9 mouse cellular contexts compared by ENCODE assay signal in the genomic region with DNA sequence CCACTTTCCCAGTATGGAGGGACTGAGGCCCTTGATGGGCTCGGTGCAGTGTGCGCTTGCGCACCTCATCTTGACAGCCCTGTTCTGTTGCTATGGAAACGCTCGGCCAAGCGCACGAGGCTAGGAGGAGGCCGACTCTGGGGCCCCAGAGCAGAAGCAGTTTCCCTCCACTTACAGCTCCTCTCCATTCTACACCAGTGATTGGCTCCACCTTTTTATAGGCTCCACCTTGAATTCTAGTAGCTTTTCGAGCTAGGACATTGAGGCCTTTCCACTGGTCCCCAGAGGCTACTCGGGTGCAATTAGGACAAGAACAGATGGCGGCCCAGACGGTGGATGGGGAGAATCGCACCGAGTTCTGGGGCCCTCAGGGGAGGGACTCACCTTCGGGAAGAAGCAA. TPM values are rescaled to one million over a fixed set of nuclear protein-coding genes. Genes with fewer than 3 reads are reported as not detected.
A peak's percentile ranks its signal among the peaks of the same experiment; 100 is the strongest.
DNase-seq lines count a peak whose midpoint lies in the region; ATAC-seq and TF ChIP-seq lines count a peak whose summit lies in the region.
"Had no signal": no experiment of that assay in that cellular context is flagged by ENCODE, and none has a peak within 500 bp of the region (broad histone marks: within the 10 kb centered on the region; RNA-seq: fewer than 3 reads in every experiment).

No protein-coding gene starts in this region.

- no peak overlapping the region for H3K9ac ChIP-seq in ES-E14 (ENCODE audit: insufficient read depth, low read depth, low read length, poor library complexity, severe bottlenecking)
- no peak overlapping the region for H3K9ac ChIP-seq in limb, embryonic 13.5 days
- H3K9ac ChIP-seq in liver, postnatal 0 days (replicated peaks) = no peak overlapping the region
- H3K9ac ChIP-seq: lung, embryonic 15.5 days had no signal

- peaks cover 0 to 4% of the 10 kb centered on the region in 2 experiments; a peak in 1 of 4 replicates for H3K4me1 ChIP-seq in ES-E14 (ENCODE audit: control insufficient read depth in 2 of 2, insufficient read depth in 2 of 2, low read length in 2 of 2, poor library complexity in 1 of 2)
- peaks cover 38% of the 10 kb centered on the region for H3K4me1 ChIP-seq in forebrain, embryonic 10.5 days
- peaks cover 21% of the 10 kb centered on the region for H3K4me1 ChIP-seq in limb, embryonic 13.5 days
- no peaks in the 10 kb centered on the region; the same call in none of the 2 replicates for H3K4me1 ChIP-seq in liver, postnatal 0 days (ENCODE audit: insufficient read depth)

- no peak overlapping the region for H3K27ac ChIP-seq in ES-E14 (ENCODE audit: insufficient read depth, low read depth, low read length, poor library complexity, severe bottlenecking)
- H3K27ac ChIP-seq in forebrain, embryonic 10.5 days = peak overlapping the region; percentile 22; the same call in 1 of the 2 replicates
- H3K27ac ChIP-seq in limb, embryonic 13.5 days = no peak overlapping the region
- no peak overlapping the region for H3K27ac ChIP-seq in liver, postnatal 0 days (ENCODE audit: low read depth)
- H3K27ac ChIP-seq: lung, embryonic 15.5 days had no signal

- peaks cover 83% of the 10 kb centered on the region for H3K27me3 ChIP-seq in forebrain, embryonic 10.5 days (ENCODE audit: poor library complexity, severe bottlenecking)
- H3K27me3 ChIP-seq in limb, embryonic 13.5 days = peaks cover 93% of the 10 kb centered on the region
- H3K27me3 ChIP-seq in liver, postnatal 0 days (ENCODE audit: insufficient read depth, low read length) = peaks cover 64% of the 10 kb centered on the region

- 1% methylated on average over 15 of the region's 15 CpGs for WGBS in forebrain, embryonic 10.5 days
- 2% methylated on average over 15 of the region's 15 CpGs for WGBS in limb, embryonic 13.5 days
- 3% methylated on average over 15 of the region's 15 CpGs for WGBS in liver, postnatal 0 days (ENCODE audit: insufficient replicate concordance)

- peak; percentile 55 for DNase-seq in CD4-positive, CD25-positive, alpha-beta regulatory T cell, adult 2 months (ENCODE audit: low read depth, low spot score)
- peak; percentile 69 for DNase-seq in ES-E14 (ENCODE audit: low read depth, low spot score)
- DNase-seq in forebrain, embryonic 10.5 days (ENCODE audit: extremely low spot score, low spot score) = peak; percentile 82
- no peak for DNase-seq in spleen, postnatal 10 days (ENCODE audit: low spot score in 2 of 2)
- no peak for DNase-seq in liver, postnatal 0 days
- DNase-seq in layer of hippocampus, postnatal 14 days (ENCODE audit: low spot score in 2 of 2) = no peak

- H3K4me2 ChIP-seq in limb, embryonic 13.5 days (replicated peaks) = peak overlapping the region; percentile 36
- no peak overlapping the region for H3K4me2 ChIP-seq in liver, postnatal 0 days (ENCODE audit: low read depth, low read length)
- H3K4me2 ChIP-seq: lung, embryonic 15.5 days had no signal

- no peak for TF ChIP-seq CTCF in liver, postnatal 0 days (IDR thresholded peaks at IDR 0.05; ENCODE audit: low read depth)

- no peaks in the 10 kb centered on the region for H3K9me3 ChIP-seq in ES-E14 (ENCODE audit: control insufficient read depth, insufficient read depth, low read depth, low read length)
- H3K9me3 ChIP-seq in forebrain, embryonic 10.5 days = no peaks in the 10 kb centered on the region
- no peaks in the 10 kb centered on the region for H3K9me3 ChIP-seq in limb, embryonic 13.5 days
- H3K9me3 ChIP-seq in liver, postnatal 0 days (ENCODE audit: low read length) = no peaks in the 10 kb centered on the region
- H3K9me3 ChIP-seq: lung, embryonic 15.5 days had no signal

- H3K36me3 ChIP-seq in ES-E14 (ENCODE audit: control insufficient read depth, insufficient read depth, low read length, poor library complexity, severe bottlenecking) = no peaks in the 10 kb centered on the region
- H3K36me3 ChIP-seq in forebrain, embryonic 10.5 days (replicated peaks) = no peaks in the 10 kb centered on the region
- H3K36me3 ChIP-seq in limb, embryonic 13.5 days = no peaks in the 10 kb centered on the region
- no peaks in the 10 kb centered on the region for H3K36me3 ChIP-seq in liver, postnatal 0 days (replicated peaks; ENCODE audit: insufficient read depth, low read length)
- H3K36me3 ChIP-seq: lung, embryonic 15.5 days had no signal

- H3K4me3 ChIP-seq in ES-E14 (ENCODE audit: insufficient read depth in 1 of 2, low read depth in 1 of 2, low read length in 2 of 2, poor library complexity in 1 of 2, severe bottlenecking in 1 of 2) = no peak overlapping the region
- H3K4me3 ChIP-seq in forebrain, embryonic 10.5 days = peak overlapping the region; percentile 36
- H3K4me3 ChIP-seq in limb, embryonic 13.5 days = peak overlapping the region; percentile 7; the same call in 1 of the 2 replicates
- no peak overlapping the region for H3K4me3 ChIP-seq in liver, postnatal 0 days (ENCODE audit: low read depth, low read length)
- H3K4me3 ChIP-seq: lung, embryonic 15.5 days had no signal

- in situ Hi-C loops in ES-E14 (cut with MboI; ENCODE audit: low sequenced_read_pairs in 2 of 2, unreplicated experiment in 2 of 2) = no loop called here

- ATAC-seq in CD4-positive, CD25-positive, alpha-beta regulatory T cell, adult 4 months = no peak
- peak; percentile 62; the same call in 1 of the 2 replicates for ATAC-seq in limb, embryonic 13.5 days (ENCODE audit: low FRiP score, low read depth)
- ATAC-seq in liver, postnatal 0 days = no peak

- TF ChIP-seq EP300 in liver, postnatal 0 days (IDR thresholded peaks at IDR 0.05; ENCODE audit: low read depth) = no peak

TF ChIP-seq in ES-E14, 5 proteins besides CTCF, POLR2A, EP300 and RAD21:
- no peak for TF ChIP-seq CHD2 (IDR thresholded peaks at IDR 0.05; ENCODE audit: low read depth, low read length)
- TF ChIP-seq ZC3H11A (IDR thresholded peaks at IDR 0.05; ENCODE audit: borderline replicate concordance, low read depth, low read length) = no peak
- TF ChIP-seq ZNF384 (IDR thresholded peaks at IDR 0.05; ENCODE audit: low read depth, low read length) = no peak
- TF ChIP-seq HCFC1 (IDR thresholded peaks at IDR 0.05; ENCODE audit: borderline replicate concordance, insufficient read depth, low read length) = no peak
- TF ChIP-seq MAFK (IDR thresholded peaks at IDR 0.05; ENCODE audit: insufficient read depth, low read depth, low read length) = no peak

RNA-seq across cellular contexts. Expression of gene Mast1, which starts 2.3 kb away (rescaled TPM):
- polyA plus RNA-seq in CD4-positive, CD25-positive, alpha-beta regulatory T cell, adult 4 months (2017; shearing (Covaris generic)) = 1 to 10 TPM; 1.2 to 1.3 TPM
- 1.4 and 2.5 TPM in 2 replicates for total RNA-seq in ES-E14 (2012; rRNA removed)
- 2.6 and 3.8 TPM in 2 replicates for polyA plus RNA-seq in forebrain, embryonic 10.5 days (2016; fragmentation: Nextera tagmentation; extraction: Ambion mirVana)
- 0.32 and 0.55 TPM in 2 replicates for polyA plus RNA-seq in limb, embryonic 13.5 days (2015; fragmentation: Nextera tagmentation; extraction: Ambion mirVana)
- 0.07 TPM in 1 of 2 replicates, not detected in the other for polyA plus RNA-seq in liver, postnatal 0 days (2015; fragmentation: Nextera tagmentation; extraction: Ambion mirVana)
- 100 to 1,000 TPM; 127 to 140 TPM for total RNA-seq in layer of hippocampus, postnatal 14 days (2021)

RNA-seq across cellular contexts. Expression of gene Rtbdn, which starts 11.9 kb away (rescaled TPM):
- not detected for polyA plus RNA-seq in CD4-positive, CD25-positive, alpha-beta regulatory T cell, adult 4 months (2017; shearing (Covaris generic))
- 0.13 TPM in 1 of 2 replicates, not detected in the other for total RNA-seq in ES-E14 (2012; rRNA removed)
- polyA plus RNA-seq in forebrain, embryonic 10.5 days (2016; fragmentation: Nextera tagmentation; extraction: Ambion mirVana) = 1.3 and 1.8 TPM in 2 replicates
- polyA plus RNA-seq in limb, embryonic 13.5 days (2015; fragmentation: Nextera tagmentation; extraction: Ambion mirVana) = 0.20 and 0.47 TPM in 2 replicates
- 0.09 TPM in 1 of 2 replicates, not detected in the other for polyA plus RNA-seq in liver, postnatal 0 days (2015; fragmentation: Nextera tagmentation; extraction: Ambion mirVana)
- 1 to 10 TPM; 1.5 to 1.8 TPM for total RNA-seq in layer of hippocampus, postnatal 14 days (2021)

RNA-seq across cellular contexts. Expression of gene Dnase2a, which starts 26.5 kb away (rescaled TPM):
- polyA plus RNA-seq in CD4-positive, CD25-positive, alpha-beta regulatory T cell, adult 4 months (2017; shearing (Covaris generic)) = 10 to 100 TPM; 25.7 to 29.7 TPM
- 23.7 and 29.5 TPM in 2 replicates for total RNA-seq in ES-E14 (2012; rRNA removed)
- 7.9 and 9.2 TPM in 2 replicates for polyA plus RNA-seq in forebrain, embryonic 10.5 days (2016; fragmentation: Nextera tagmentation; extraction: Ambion mirVana)
- polyA plus RNA-seq in limb, embryonic 13.5 days (2015; fragmentation: Nextera tagmentation; extraction: Ambion mirVana) = 16.4 and 18.5 TPM in 2 replicates
- polyA plus RNA-seq in liver, postnatal 0 days (2015; fragmentation: Nextera tagmentation; extraction: Ambion mirVana) = 15.4 and 16.0 TPM in 2 replicates
- total RNA-seq in layer of hippocampus, postnatal 14 days (2021) = 1 to 10 TPM; 4.0 TPM

RNA-seq across cellular contexts. Expression of gene Klf1, which starts 33.1 kb away (rescaled TPM):
- under 1 TPM in 1 of 2 experiments, not detected in 1; 0.22 TPM for polyA plus RNA-seq in CD4-positive, CD25-positive, alpha-beta regulatory T cell, adult 4 months (2017; shearing (Covaris generic))
- 0.31 and 0.53 TPM in 2 replicates for total RNA-seq in ES-E14 (2012; rRNA removed)
- 18.3 and 24.3 TPM in 2 replicates for polyA plus RNA-seq in forebrain, embryonic 10.5 days (2016; fragmentation: Nextera tagmentation; extraction: Ambion mirVana)
- polyA plus RNA-seq in limb, embryonic 13.5 days (2015; fragmentation: Nextera tagmentation; extraction: Ambion mirVana) = 2.4 and 4.4 TPM in 2 replicates
- 133 and 149 TPM in 2 replicates for polyA plus RNA-seq in liver, postnatal 0 days (2015; fragmentation: Nextera tagmentation; extraction: Ambion mirVana)
- total RNA-seq in layer of hippocampus, postnatal 14 days (2021) = not detected

RNA-seq across cellular contexts. Expression of gene Gm49661, which starts 34.4 kb away (rescaled TPM):
- not detected for polyA plus RNA-seq in CD4-positive, CD25-positive, alpha-beta regulatory T cell, adult 4 months (2017; shearing (Covaris generic))
- total RNA-seq in ES-E14 (2012; rRNA removed) = not detected in 2 replicates
- not detected in 2 replicates for polyA plus RNA-seq in forebrain, embryonic 10.5 days (2016; fragmentation: Nextera tagmentation; extraction: Ambion mirVana)
- not detected in 2 replicates for polyA plus RNA-seq in limb, embryonic 13.5 days (2015; fragmentation: Nextera tagmentation; extraction: Ambion mirVana)
- 0.89 TPM in 1 of 2 replicates, not detected in the other for polyA plus RNA-seq in liver, postnatal 0 days (2015; fragmentation: Nextera tagmentation; extraction: Ambion mirVana)
- total RNA-seq in layer of hippocampus, postnatal 14 days (2021) = not detected
- polyA plus RNA-seq: lung, embryonic 15.5 days had no signal

Comparison
In these comparisons a context has a peak if more than half of its experiments do, and no peak if none do; other contexts are left out.
1. DNase-seq: peak in CD4-positive, CD25-positive, alpha-beta regulatory T cell, adult 2 months (single experiment), ES-E14 (single experiment) and forebrain, embryonic 10.5 days (single experiment); none in spleen, postnatal 10 days (0 of 2), liver, postnatal 0 days (single experiment) and layer of hippocampus, postnatal 14 days (0 of 2).
2. H3K4me3 ChIP-seq: peak in forebrain, embryonic 10.5 days (single experiment) and limb, embryonic 13.5 days (single experiment); none in ES-E14 (0 of 2) and liver, postnatal 0 days (single experiment).